Mouse (Mus musculus) myocyte (in vitro differentiated cells): ENCODE measurements around the gene Inafm1. TPM values are rescaled to one million over a fixed set of nuclear protein-coding genes. Genes with fewer than 3 reads are reported as not detected.
A peak's percentile ranks its signal among the peaks of the same experiment; 100 is the strongest.

Experiments used
- H3K27me3 ChIP-seq: one replicate; pipeline ENCODE4 v1.6.1; 2011; ENCODE audit not compliant: control insufficient read depth, insufficient read depth, insufficient read length
- H3K36me3 ChIP-seq: one replicate; pipeline ENCODE4 v1.6.1; 2011; ENCODE audit not compliant: control insufficient read depth, insufficient read depth
- H3K4me2 ChIP-seq: one replicate; pipeline ENCODE4 v1.6.1; 2011; ENCODE audit warnings: low read depth, control low read depth
- H3K4me3 ChIP-seq: one replicate; pipeline ENCODE4 v1.5.1; 2011; ENCODE audit warnings: mild to moderate bottlenecking, control low read depth, moderate library complexity
- H3K79me2 ChIP-seq: one replicate; pipeline ENCODE4 v1.6.1; 2011; ENCODE audit not compliant: control insufficient read depth, insufficient read depth
- H3ac ChIP-seq: one replicate; pipeline ENCODE4 v1.6.1; 2011; ENCODE audit not compliant: control insufficient read depth, insufficient read length
- CEBPB ChIP-seq: IDR thresholded peaks from 2 replicates; pipeline ENCODE4 v1.6.1; 2011; ENCODE audit warnings: mild to moderate bottlenecking, moderate library complexity; ENCODE audit not compliant: poor library complexity, insufficient read depth, severe bottlenecking
- E2F4 ChIP-seq: IDR thresholded peaks from one replicate; pipeline ENCODE4 v1.6.1; 2011; ENCODE audit warnings: mild to moderate bottlenecking, control low read depth, moderate library complexity; ENCODE audit not compliant: insufficient read depth
- MAX ChIP-seq: IDR thresholded peaks from one replicate; pipeline ENCODE4 v1.6.1; 2011; ENCODE audit warnings: low read depth, mild to moderate bottlenecking, control low read depth
- MYOD1 ChIP-seq, 3 experiments: IDR thresholded peaks; one replicate each; pipeline ENCODE4 v1.6.1; 2011; ENCODE audit warnings: control low read depth in 2 of 3, low read depth in 2 of 3, mild to moderate bottlenecking in 2 of 3, moderate library complexity in 1 of 3; ENCODE audit not compliant: insufficient read length in 2 of 3, control insufficient read depth in 1 of 3
- MYOG ChIP-seq, 3 experiments: IDR thresholded peaks; one replicate each; pipeline ENCODE4 v1.6.1; 2011; ENCODE audit warnings: control low read depth in 2 of 3, low read depth in 2 of 3, mild to moderate bottlenecking in 2 of 3; ENCODE audit not compliant: insufficient read length in 2 of 3, control insufficient read depth in 1 of 3, insufficient read depth in 1 of 3
- POLR2A ChIP-seq: IDR thresholded peaks from one replicate; pipeline ENCODE4 v1.6.1; 2011; ENCODE audit warnings: low read depth, mild to moderate bottlenecking, control low read depth, moderate library complexity; ENCODE audit not compliant: insufficient read length
- POLR2AphosphoS2 ChIP-seq: IDR thresholded peaks from one replicate; pipeline ENCODE4 v1.6.1; 2011; ENCODE audit warnings: low read depth, control low read depth; ENCODE audit not compliant: insufficient read length
- REST ChIP-seq: IDR thresholded peaks from one replicate; pipeline ENCODE4 v1.6.1; 2011; ENCODE audit warnings: mild to moderate bottlenecking, control low read depth, moderate library complexity; ENCODE audit not compliant: insufficient read depth, insufficient read length
- SRF ChIP-seq: IDR thresholded peaks from one replicate; pipeline ENCODE4 v1.6.1; 2011; ENCODE audit warnings: low read depth; ENCODE audit not compliant: control insufficient read depth, insufficient read length
- TCF12 ChIP-seq: IDR thresholded peaks from one replicate; pipeline ENCODE4 v1.6.1; 2011; ENCODE audit warnings: mild to moderate bottlenecking, control low read depth; ENCODE audit not compliant: poor library complexity, insufficient read depth, severe bottlenecking
- TCF3 ChIP-seq: IDR thresholded peaks from one replicate; pipeline ENCODE4 v1.6.1; 2011; ENCODE audit warnings: low read depth, control low read depth; ENCODE audit not compliant: insufficient read length
- USF1 ChIP-seq: IDR thresholded peaks from one replicate; pipeline ENCODE4 v1.6.1; 2011; ENCODE audit warnings: low read depth, mild to moderate bottlenecking, control low read depth, moderate library complexity
- polyA plus RNA-seq: library from polyadenylated mRNA; unstranded; fragments of >200 nt; fragmentation: generic; extraction: Trizol; gene quantifications from one replicate; pipeline ENCODE4 v1.2.1, GENCODE M21; 2012; ENCODE audit warnings: missing spikeins

Gene Inafm1
- polyA plus RNA-seq, 1 experiment: 12.1 TPM

- Histone ChIP-seq H3K27me3 (no peaks in the 10 kb centered on the region), H3K79me2 (peaks cover 23% of the 10 kb centered on the region), H3K4me2 (peak overlapping the region; percentile 80), H3K36me3 (peaks cover 7% of the 10 kb centered on the region), H3K4me3 (peak overlapping the region; percentile 96), H3ac (peak overlapping the region; percentile 95)
- TF ChIP-seq E2F4 (no peak), POLR2A (peak; percentile 72), POLR2AphosphoS2 (peak; percentile 89)
These were observed 38.1 kb upstream of the Inafm1 start for GRCm38 (mm10) chr7:16311453-16312004.

GRCm38 (mm10) chr7:16310521-16311452 is 37.4 kb upstream of the Inafm1 start:
- Histone ChIP-seq H3K4me2 (peak overlapping the region; percentile 80), H3K36me3 (no peaks in the 10 kb centered on the region), H3ac (peak overlapping the region; percentile 95), H3K27me3 (no peaks in the 10 kb centered on the region), H3K4me3 (peak overlapping the region; percentile 96), H3K79me2 (peaks cover 23% of the 10 kb centered on the region)
- TF ChIP-seq TCF12 (no peak), CEBPB (no peak), USF1 (peak; percentile 88), MYOG (IDR thresholded peaks at IDR 0.05; ENCODE audit: control insufficient read depth in 1 of 3, insufficient read depth in 1 of 3, insufficient read length in 2 of 3, low read depth in 2 of 3) (peak in 1 of 3 experiments; percentile 25), MAX (peak; percentile 12), POLR2AphosphoS2 (peak; percentile 67), E2F4 (no peak), POLR2A (no peak), TCF3 (no peak), MYOD1 (IDR thresholded peaks at IDR 0.05; ENCODE audit: control insufficient read depth in 1 of 3, insufficient read length in 2 of 3, low read depth in 2 of 3) (no peak), REST (no peak), SRF (no peak)

DNA sequence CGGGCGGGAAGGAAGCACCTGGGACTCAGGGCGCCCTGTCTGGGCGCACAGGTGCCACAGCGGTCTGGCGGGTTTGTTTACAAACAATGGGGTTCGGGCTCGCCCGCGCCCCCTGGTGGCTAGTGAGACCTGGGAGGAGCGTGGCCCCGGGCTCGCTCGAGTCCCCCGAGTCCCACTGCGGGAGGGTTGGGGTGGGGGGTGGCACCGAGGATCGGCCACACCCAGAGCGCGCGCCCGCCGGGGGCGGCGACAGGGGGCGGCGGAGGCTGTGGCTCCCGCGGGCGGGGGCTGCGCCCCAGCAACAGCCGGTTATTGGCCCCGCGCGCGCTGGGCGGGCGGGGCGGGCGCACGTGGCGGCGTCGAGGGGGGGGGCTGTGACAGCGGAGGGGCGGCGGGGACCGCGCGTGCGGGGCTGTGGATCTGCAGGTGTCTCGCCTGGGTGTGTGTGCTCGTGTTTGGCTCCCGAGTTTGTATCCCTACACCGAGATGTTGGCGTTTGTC is 36.7 kb upstream of the Inafm1 start:
- TF ChIP-seq MYOD1 (IDR thresholded peaks at IDR 0.05; ENCODE audit: control insufficient read depth in 1 of 3, insufficient read length in 2 of 3, low read depth in 2 of 3): peak in 1 of 3 experiments; percentile 53
- no peak for TF ChIP-seq MAX
- peak; percentile 46 for TF ChIP-seq POLR2A
- TF ChIP-seq MYOG (IDR thresholded peaks at IDR 0.05; ENCODE audit: control insufficient read depth in 1 of 3, insufficient read depth in 1 of 3, insufficient read length in 2 of 3, low read depth in 2 of 3): peak in 1 of 3 experiments; percentile 73
- Histone ChIP-seq H3K79me2 (peaks cover 16% of the 10 kb centered on the region), H3K4me2 (peak overlapping the region; percentile 80), H3K27me3 (no peaks in the 10 kb centered on the region), H3K36me3 (no peaks in the 10 kb centered on the region), H3ac (peak overlapping the region; percentile 95), H3K4me3 (peak overlapping the region; percentile 96)

GRCm38 (mm10) chr7:16309318-16310019 is 36.1 kb upstream of the Inafm1 start:
- no peaks in the 10 kb centered on the region for H3K36me3 ChIP-seq
- H3K79me2 ChIP-seq: peaks cover 14% of the 10 kb centered on the region
- H3K4me3 ChIP-seq: peak overlapping the region; percentile 96
- peak overlapping the region; percentile 95 for H3ac ChIP-seq
- no peaks in the 10 kb centered on the region for H3K27me3 ChIP-seq
- peak overlapping the region; percentile 86 for H3K4me2 ChIP-seq
- TF ChIP-seq TCF3 (no peak), POLR2AphosphoS2 (peak; percentile 82), MAX (no peak), E2F4 (no peak), REST (no peak), MYOD1 (IDR thresholded peaks at IDR 0.05; ENCODE audit: control insufficient read depth in 1 of 3, insufficient read length in 2 of 3, low read depth in 2 of 3) (no peak), POLR2A (peak; percentile 82), MYOG (IDR thresholded peaks at IDR 0.05; ENCODE audit: control insufficient read depth in 1 of 3, insufficient read depth in 1 of 3, insufficient read length in 2 of 3, low read depth in 2 of 3) (no peak), SRF (no peak), USF1 (no peak)
